Mouse (Mus musculus) subcutaneous adipose tissue, adult 2 months (tissue): ENCODE data around the gene Mybphl. TPM values are rescaled to one million over a fixed set of nuclear protein-coding genes. Genes with fewer than 3 reads are reported as not detected.

Experiments
- polyA plus RNA-seq: library from polyadenylated mRNA; depleted of rRNA; stranded (reverse); fragments of >200 nt; gene quantifications from 2 replicates; pipeline ENCODE4 v1.2.3, GENCODE M21; 2012; ENCODE audit warnings: low replicate concordance; rRNA removed

The Mybphl gene
- polyA plus RNA-seq: not detected in 2 replicates

DNA sequence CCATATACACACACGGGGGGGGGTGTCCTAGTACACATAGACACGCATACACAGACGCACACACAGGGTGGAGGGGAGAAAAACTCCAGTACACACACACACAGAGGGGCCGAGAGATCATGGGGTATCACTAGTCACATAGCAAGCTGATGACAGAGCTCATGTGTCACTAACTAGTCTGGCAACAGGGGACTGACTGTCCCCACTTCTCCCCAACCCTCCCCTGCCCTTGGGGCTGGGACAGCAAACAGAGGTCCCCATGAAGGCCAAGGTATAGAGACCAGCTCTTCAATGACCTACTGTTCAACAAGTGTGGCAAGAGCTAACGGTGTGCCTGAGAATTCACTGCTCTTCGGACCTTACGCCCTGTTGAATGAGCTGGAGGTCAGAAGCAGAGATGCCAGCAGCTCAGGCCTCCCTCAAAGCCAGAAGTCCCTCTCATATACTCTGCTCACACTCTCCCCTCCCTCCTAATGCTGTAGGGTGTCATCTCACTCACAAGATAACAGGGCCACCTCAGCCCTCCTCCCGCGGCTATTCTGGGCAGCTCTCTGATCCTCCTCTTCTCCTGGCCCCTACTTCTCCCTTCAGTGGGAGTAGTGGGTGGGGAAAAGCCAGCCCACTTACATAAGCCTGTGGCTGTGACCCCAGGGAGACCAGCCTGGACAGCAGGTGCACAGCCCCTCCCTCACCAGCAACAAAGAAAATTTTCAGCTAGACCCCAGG, at the start of gene Mybphl:
Gene Mybphl (plus strand): TSS at position 642 of the 726 bp plus-strand sequence.

DNA sequence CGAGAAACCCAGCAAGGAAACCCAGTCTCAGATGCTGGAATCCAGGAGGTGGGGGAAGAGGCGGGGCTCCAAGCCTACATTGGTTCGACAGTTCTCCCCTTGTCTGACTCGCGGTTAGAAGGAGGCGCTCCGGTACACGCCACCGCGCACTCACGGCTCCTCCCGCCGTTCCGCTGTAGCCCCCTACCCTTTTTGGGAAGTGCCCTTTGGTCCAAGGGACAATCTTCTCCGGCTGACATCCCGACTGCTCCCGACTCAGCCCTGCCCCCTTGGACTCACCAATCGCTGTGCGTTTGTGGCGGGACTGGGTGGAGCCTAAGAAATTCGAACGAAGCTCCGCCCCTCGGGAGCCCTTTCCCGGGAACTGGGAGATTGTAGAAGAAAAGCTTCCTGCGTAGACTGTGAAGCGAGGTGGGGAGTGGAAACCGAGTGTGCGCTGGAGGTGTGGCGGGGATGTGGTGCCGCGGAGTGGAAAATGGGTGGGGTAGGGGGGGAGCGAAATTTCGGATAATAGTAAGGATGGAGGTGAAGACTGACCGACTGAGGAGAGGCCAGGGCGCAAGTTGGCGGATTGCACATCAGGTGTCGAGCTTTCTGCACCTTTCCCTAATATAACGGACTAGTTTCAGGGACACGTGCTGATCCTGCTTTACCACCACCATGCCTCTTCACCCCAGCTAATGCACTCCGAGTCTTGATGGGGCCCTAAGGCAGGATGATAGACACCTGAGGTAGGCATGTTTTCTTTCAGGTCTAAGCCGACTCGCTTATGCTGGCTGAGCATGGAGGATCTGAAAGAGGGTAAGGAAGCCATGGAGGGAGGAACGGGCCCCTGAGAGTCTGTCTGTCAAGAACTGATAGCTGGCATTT, 19.0 kb downstream of the Mybphl start, which contains the start of gene Psrc1:
Gene Psrc1 (plus strand): TSS at position 355 of the 870 bp plus-strand sequence.

DNA sequence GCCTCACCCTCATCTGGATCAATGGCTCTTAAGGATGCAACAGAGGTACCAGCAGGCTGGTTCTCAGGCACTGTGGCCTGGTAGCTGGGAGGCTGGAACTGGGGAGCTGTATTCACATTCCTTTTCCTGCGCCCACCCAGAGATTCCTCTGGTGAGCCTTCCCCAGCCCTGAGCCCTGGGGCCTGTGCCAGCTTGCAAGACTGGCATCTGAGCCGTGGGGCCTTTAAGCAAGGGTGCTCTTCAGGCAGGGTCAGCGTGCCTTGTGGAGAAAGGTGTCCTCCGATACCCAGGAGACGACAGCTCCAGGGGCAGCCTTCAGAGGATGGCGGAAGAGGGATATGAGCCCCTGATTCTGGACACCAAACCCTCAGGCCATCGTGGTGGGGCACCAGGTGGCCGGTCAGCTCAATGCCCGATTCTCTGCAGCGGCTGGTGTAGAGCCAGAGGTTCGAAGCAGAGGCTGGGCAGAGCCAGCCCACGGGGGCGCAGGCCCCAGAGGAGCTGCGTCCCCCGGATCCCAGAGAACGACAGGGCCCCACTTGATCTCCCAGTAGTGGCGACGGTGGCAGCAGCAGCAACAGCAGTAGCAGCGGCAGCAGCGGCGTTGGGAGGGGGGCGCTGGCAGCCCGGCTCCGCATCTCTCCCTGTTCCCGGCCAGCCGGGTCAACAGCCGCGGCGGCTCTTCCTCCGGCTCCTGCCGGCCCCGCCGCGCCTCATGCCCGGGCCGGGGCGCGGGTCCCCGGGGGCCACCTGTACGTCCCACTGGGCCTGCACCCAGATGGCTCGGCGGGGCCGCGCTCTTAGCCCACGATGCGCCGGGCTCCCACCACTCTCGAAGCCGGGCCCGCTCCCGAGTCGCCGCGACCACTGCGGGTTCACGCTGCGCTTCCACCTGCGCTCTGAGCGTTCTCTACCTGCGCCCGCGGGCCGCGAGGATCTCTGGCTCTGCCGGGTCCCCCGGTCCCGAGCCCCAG, 50.4 kb downstream of the Mybphl start, which contains the start of gene Celsr2:
Gene Celsr2 (minus strand): TSS at position 696 of the 974 bp plus-strand sequence.

Other genes with a start within 250 kb of the Mybphl start
- gene Gnai3, start 218.8 kb upstream of the Mybphl start, polyA plus RNA-seq: 24.6 and 33.8 TPM in 2 replicates
- gene Gpr61, start 210.0 kb upstream of the Mybphl start, polyA plus RNA-seq: not detected in 2 replicates
- 9.1 and 22.1 TPM in 2 replicates for gene Amigo1, start 178.6 kb upstream of the Mybphl start, polyA plus RNA-seq
- 6.8 and 8.5 TPM in 2 replicates for gene Cyb561d1, start 163.7 kb upstream of the Mybphl start, polyA plus RNA-seq
- 4.9 and 18.9 TPM in 2 replicates for gene Atxn7l2, start 154.0 kb upstream of the Mybphl start, polyA plus RNA-seq
- 0.20 and 0.55 TPM in 2 replicates for gene Sypl2, start 138.3 kb upstream of the Mybphl start, polyA plus RNA-seq
- 69.4 and 79.0 TPM in 2 replicates for gene Psma5, start 108.0 kb upstream of the Mybphl start, polyA plus RNA-seq
- 95.9 and 169 TPM in 2 replicates for gene Sort1, start 80.8 kb upstream of the Mybphl start, polyA plus RNA-seq
- 1.1 and 5.4 TPM in 2 replicates for gene Psrc1, start 18.9 kb downstream of the Mybphl start, polyA plus RNA-seq
- gene Celsr2, start 50.6 kb downstream of the Mybphl start, polyA plus RNA-seq: 5.4 and 20.9 TPM in 2 replicates
- 41.3 and 52.4 TPM in 2 replicates for gene Sars, start 80.3 kb downstream of the Mybphl start, polyA plus RNA-seq
- 0.29 and 0.37 TPM in 2 replicates for gene 1700013F07Rik, start 169.2 kb downstream of the Mybphl start, polyA plus RNA-seq
- gene 5330417C22Rik, start 171.6 kb downstream of the Mybphl start, polyA plus RNA-seq: 0.04 and 1.9 TPM in 2 replicates
- gene Tmem167b, start 197.6 kb downstream of the Mybphl start, polyA plus RNA-seq: 6.8 and 10.8 TPM in 2 replicates
- 3.9 and 7.2 TPM in 2 replicates for gene Taf13, start 206.8 kb downstream of the Mybphl start, polyA plus RNA-seq
- gene Wdr47, start 226.4 kb downstream of the Mybphl start, polyA plus RNA-seq: 7.1 and 8.7 TPM in 2 replicates